Mouse (Mus musculus) midbrain, embryonic 12.5 days (tissue): ENCODE measurements around the gene Enkur. TPM values are rescaled to one million over a fixed set of nuclear protein-coding genes. Genes with fewer than 3 reads are reported as not detected.
"Not testable (repeated sequence)": the region's sequence is repeated elsewhere in the genome, so short reads cannot be mapped to it uniquely, and the experiment has no call there.

Experiments used
- ATAC-seq: fragments of 200-750 bp; cut with Nextera tagmentation; 2 replicates; pipeline ENCODE4 v1.8.0; 2017; ENCODE audit warnings: low read depth, moderate TSS enrichment, moderate library complexity; ENCODE audit not compliant: low FRiP score
- H3K27ac ChIP-seq: fragments of 300-500 bp; sonication (generic); replicated peaks from 2 replicates; pipeline ENCODE4 v1.5.1; 2016; ENCODE audit warnings: mild to moderate bottlenecking
- H3K27me3 ChIP-seq: fragments of 300-500 bp; sonication (generic); 2 replicates; pipeline ENCODE4 v1.6.1; 2016; ENCODE audit warnings: mild to moderate bottlenecking
- H3K36me3 ChIP-seq: fragments of 300-500 bp; sonication (generic); 2 replicates; pipeline ENCODE4 v1.6.1; 2016
- H3K4me1 ChIP-seq: fragments of 300-500 bp; sonication (generic); 2 replicates; pipeline ENCODE4 v1.6.1; 2016
- H3K4me2 ChIP-seq: fragments of 300-500 bp; sonication (generic); replicated peaks from 2 replicates; pipeline ENCODE4 v1.6.1; 2016; ENCODE audit warnings: mild to moderate bottlenecking, moderate library complexity
- H3K4me3 ChIP-seq: fragments of 300-500 bp; sonication (generic); 2 replicates; pipeline ENCODE4 v1.5.1; 2016; ENCODE audit warnings: mild to moderate bottlenecking
- H3K9ac ChIP-seq: fragments of 300-500 bp; sonication (generic); replicated peaks from 2 replicates; pipeline ENCODE4 v1.6.1; 2016; ENCODE audit warnings: mild to moderate bottlenecking, moderate library complexity
- H3K9me3 ChIP-seq: fragments of 300-500 bp; sonication (generic); 2 replicates; pipeline ENCODE4 v1.6.1; 2016; ENCODE audit warnings: mild to moderate bottlenecking
- WGBS: fragments of 180-500 bp; shearing (Covaris S2); methylation state at CpG from one replicate; pipeline ENCODE4 v1.1.7; 2016; 5-methylcytosine and 5-hydroxymethylcytosine counted together
- polyA plus RNA-seq: library from polyadenylated mRNA; unstranded; fragments of >200 nt; fragmentation: Nextera tagmentation; extraction: Ambion mirVana; gene quantifications from 2 replicates; pipeline ENCODE4 v1.2.1, GENCODE M21; 2016

The Enkur gene
- 1.1 and 1.2 TPM in 2 replicates for polyA plus RNA-seq

DNA sequence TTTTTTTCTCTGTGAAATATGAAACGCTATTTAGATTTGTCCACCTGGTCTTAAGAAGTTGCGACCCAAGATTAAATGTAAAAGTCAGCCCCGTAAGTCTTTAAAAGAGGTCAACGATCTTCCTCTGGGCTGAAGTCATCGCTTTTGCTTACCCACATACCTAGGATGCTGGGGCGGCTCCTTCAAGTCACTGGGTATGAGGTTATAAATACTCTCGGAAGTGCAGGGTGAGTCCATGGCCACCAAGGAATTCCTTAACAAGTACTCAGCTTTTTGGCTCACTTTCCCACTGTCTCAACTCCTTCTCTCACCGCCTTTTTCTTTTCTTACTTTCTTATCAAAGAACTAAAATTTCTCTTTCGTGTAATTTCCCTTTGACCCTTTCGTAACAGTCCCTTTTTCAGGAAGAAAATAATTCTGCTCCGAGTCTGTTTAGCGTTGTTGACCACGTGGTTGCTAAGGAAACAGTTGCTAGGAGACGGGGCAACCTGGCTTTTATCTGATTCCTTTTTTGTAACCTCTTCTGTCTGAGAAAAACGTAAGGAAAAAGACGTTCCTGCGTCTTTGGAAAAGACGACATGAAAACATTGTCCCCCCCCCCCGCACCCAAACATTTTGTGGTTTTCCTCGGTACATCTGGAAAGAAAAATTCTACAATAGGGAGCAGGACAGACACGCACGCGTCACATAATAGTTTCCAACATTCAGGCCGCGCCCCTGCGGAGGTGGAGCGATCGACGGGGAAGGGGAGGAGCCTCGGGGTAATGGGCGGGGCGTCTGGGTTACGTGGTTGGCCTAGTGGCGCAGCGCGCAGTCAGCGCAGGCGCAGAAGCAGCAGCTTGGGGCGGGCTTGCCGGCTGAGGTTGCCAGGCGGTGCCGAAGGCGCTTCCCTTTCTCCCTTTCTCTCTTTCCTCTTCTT, at the start of gene Enkur, which contains the start of gene Thnsl1:
TSS of gene Enkur (minus strand) at position 454 of the 919 bp plus-strand sequence.
TSS of gene Thnsl1 (plus strand) at position 813 of the 919 bp plus-strand sequence.
- peak; percentile 99 for ATAC-seq
- peaks cover 16% of the 10 kb centered on the region for H3K4me1 ChIP-seq
- WGBS = 3% methylated on average over 43 of the region's 43 CpGs

GRCm38 (mm10) chr2:21254308-21254707, 49.1 kb upstream of the Enkur start:
- no peak for ATAC-seq
- Histone ChIP-seq H3K36me3 (no peaks in the 10 kb centered on the region), H3K4me3 (no peak overlapping the region), H3K9ac (no peak overlapping the region), H3K9me3 (no peaks in the 10 kb centered on the region), H3K27ac (no peak overlapping the region), H3K4me1 (no peaks in the 10 kb centered on the region), H3K4me2 (no peak overlapping the region), H3K27me3 (no peaks in the 10 kb centered on the region)

More for the DNA sequence above, at the start of gene Enkur, which contains the start of gene Thnsl1:
- no peaks in the 10 kb centered on the region for H3K36me3 ChIP-seq
- H3K4me2 ChIP-seq = peak within 1 kb of the TSS; percentile 74
- H3K27me3 ChIP-seq = no peaks in the 10 kb centered on the region; the same call in 1 of the 2 replicates
- H3K9ac ChIP-seq = peak within 1 kb of the TSS; percentile 77
- H3K27ac ChIP-seq = peak within 1 kb of the TSS; percentile 71
- H3K9me3 ChIP-seq = no peaks in the 10 kb centered on the region
- H3K4me3 ChIP-seq = peak within 1 kb of the TSS; percentile 71

DNA sequence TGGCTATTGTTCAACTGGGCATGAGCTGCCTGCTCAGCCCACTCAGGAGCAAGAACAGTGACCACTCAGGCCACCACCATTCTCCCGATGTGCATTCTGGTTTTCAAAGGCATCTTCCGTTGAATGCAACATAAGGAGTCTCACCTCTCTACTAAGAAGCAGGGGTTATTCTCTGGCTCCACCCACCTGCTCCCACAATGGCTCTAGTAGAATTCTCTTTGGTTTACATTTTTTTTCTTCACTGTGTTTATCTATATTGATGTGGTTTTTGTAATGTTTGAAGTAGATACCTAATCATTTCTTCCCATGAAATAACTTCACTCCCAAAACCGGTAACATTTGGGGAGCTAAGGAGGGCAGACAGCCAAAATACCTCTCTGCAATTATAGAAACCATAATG, 48.5 kb upstream of the Enkur start:
- H3K9ac ChIP-seq = no peak overlapping the region
- no peaks in the 10 kb centered on the region for H3K36me3 ChIP-seq
- 82% methylated on average over 3 of the region's 3 CpGs for WGBS
- H3K4me3 ChIP-seq = no peak overlapping the region
- H3K27me3 ChIP-seq = no peaks in the 10 kb centered on the region
- ATAC-seq = no peak
- no peaks in the 10 kb centered on the region for H3K9me3 ChIP-seq
- H3K4me2 ChIP-seq = no peak overlapping the region
- H3K27ac ChIP-seq = no peak overlapping the region
- no peaks in the 10 kb centered on the region for H3K4me1 ChIP-seq

- Histone ChIP-seq H3K27me3 (no peaks in the 10 kb centered on the region), H3K9ac (no peak overlapping the region), H3K4me1 (no peaks in the 10 kb centered on the region), H3K9me3 (no peaks in the 10 kb centered on the region), H3K27ac (no peak overlapping the region), H3K4me3 (no peak overlapping the region), H3K4me2 (no peak overlapping the region), H3K36me3 (no peaks in the 10 kb centered on the region)
- 93% methylated on average over 2 of the region's 2 CpGs for WGBS
- 0 out of 2 replicates have a peak, but pooled peaks have one; percentile 34 for ATAC-seq
Observed at GRCm38 (mm10) chr2:21245477-21246102, 40.4 kb upstream of the Enkur start.

- Histone ChIP-seq H3K4me3 (no peak overlapping the region), H3K36me3 (no peaks in the 10 kb centered on the region), H3K27me3 (no peaks in the 10 kb centered on the region), H3K4me1 (no peaks in the 10 kb centered on the region), H3K4me2 (no peak overlapping the region), H3K27ac (no peak overlapping the region), H3K9me3 (no peaks in the 10 kb centered on the region), H3K9ac (no peak overlapping the region)
- no peak for ATAC-seq
- 89% methylated on average over 4 of the region's 4 CpGs for WGBS
Observed at GRCm38 (mm10) chr2:21244986-21245385, 39.8 kb upstream of the Enkur start.

DNA sequence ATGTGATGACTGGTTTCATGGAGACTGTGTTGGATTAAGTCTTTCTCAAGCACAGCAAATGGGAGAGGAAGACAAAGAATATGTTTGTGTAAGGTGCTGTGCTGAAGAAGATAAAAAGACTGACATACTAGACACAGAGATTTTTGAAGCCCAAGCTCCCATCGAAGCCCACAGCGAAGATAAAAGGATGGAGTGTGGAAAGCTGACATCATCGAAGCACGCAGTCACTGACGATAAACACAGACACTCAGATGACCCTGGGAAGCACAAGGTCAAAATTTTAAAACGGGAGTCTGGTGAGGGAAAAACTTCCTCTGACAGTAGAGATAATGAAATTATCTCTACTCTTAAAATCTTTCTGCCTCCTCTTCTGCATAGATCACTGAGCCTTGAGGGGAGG, 38.9 kb upstream of the Enkur start:
- not testable (repeated sequence) for H3K9ac ChIP-seq, H3K4me2 ChIP-seq, H3K4me3 ChIP-seq, H3K27me3 ChIP-seq, H3K4me1 ChIP-seq, H3K27ac ChIP-seq, H3K36me3 ChIP-seq, ATAC-seq, H3K9me3 ChIP-seq
- 73% methylated on average over 4 of the region's 6 CpGs for WGBS

DNA sequence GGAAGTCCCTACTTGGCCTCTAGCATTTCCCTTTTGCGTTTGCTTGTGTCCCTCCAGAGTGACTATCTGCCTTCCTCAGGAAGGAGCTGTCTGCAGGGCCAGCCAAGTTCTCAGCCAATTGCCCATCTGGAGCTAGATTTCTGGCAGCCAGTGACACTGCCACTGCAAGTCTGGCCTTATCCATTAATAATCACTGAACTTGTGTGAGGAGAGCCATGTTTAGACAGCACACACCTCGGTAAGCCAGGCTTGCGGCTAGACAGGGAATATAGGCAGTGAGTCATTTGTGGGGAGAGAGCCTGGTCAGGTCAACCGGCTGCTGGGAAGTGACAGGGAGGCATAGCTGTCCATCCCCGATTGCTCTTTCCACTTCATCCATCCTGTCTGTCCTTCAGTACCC, 31.7 kb upstream of the Enkur start:
- H3K27me3 ChIP-seq = no peaks in the 10 kb centered on the region
- H3K9ac ChIP-seq = no peak overlapping the region
- H3K36me3 ChIP-seq = no peaks in the 10 kb centered on the region
- H3K9me3 ChIP-seq = no peaks in the 10 kb centered on the region
- ATAC-seq = no peak
- H3K27ac ChIP-seq = no peak overlapping the region
- no peak overlapping the region for H3K4me2 ChIP-seq
- no peak overlapping the region for H3K4me3 ChIP-seq
- H3K4me1 ChIP-seq = no peaks in the 10 kb centered on the region
- WGBS = 88% methylated on average over 5 of the region's 5 CpGs

- Histone ChIP-seq H3K4me1 (no peaks in the 10 kb centered on the region), H3K9me3 (no peaks in the 10 kb centered on the region), H3K9ac (no peak overlapping the region), H3K27me3 (no peaks in the 10 kb centered on the region), H3K36me3 (no peaks in the 10 kb centered on the region), H3K4me2 (no peak overlapping the region), H3K27ac (no peak overlapping the region), H3K4me3 (no peak overlapping the region)
- no peak for ATAC-seq
- 92% methylated on average over 4 of the region's 4 CpGs for WGBS
Observed at GRCm38 (mm10) chr2:21235844-21236386, 30.8 kb upstream of the Enkur start.

GRCm38 (mm10) chr2:21234871-21235648, 29.9 kb upstream of the Enkur start:
- Histone ChIP-seq H3K4me1 (no peaks in the 10 kb centered on the region), H3K4me2 (no peak overlapping the region), H3K27ac (no peak overlapping the region), H3K9me3 (no peaks in the 10 kb centered on the region), H3K4me3 (no peak overlapping the region), H3K27me3 (no peaks in the 10 kb centered on the region), H3K36me3 (no peaks in the 10 kb centered on the region), H3K9ac (no peak overlapping the region)
- 87% methylated on average over 9 of the region's 9 CpGs for WGBS
- ATAC-seq = no peak

DNA sequence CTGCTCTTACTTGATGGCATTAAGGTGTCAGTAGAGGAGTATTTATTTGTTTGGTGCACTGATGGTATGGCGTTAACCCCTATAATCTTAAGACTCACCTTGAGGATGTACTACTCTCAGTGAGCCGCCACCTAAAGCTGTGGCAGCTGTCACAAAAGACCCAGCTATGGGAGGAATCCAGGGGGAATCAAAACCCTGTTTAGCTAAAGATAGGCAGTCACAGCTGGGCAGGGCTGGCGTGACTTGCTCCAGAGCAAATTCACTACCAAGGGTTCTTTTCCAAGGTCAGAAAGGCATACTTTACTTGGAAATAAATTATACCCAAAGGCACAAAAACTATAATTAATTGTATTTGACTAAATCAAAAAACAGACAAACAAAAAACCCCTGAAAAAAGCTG, 26.0 kb upstream of the Enkur start:
- Histone ChIP-seq H3K4me1 (no peaks in the 10 kb centered on the region), H3K27me3 (no peaks in the 10 kb centered on the region), H3K9me3 (no peaks in the 10 kb centered on the region), H3K4me2 (no peak overlapping the region), H3K9ac (no peak overlapping the region), H3K4me3 (no peak overlapping the region), H3K27ac (no peak overlapping the region), H3K36me3 (no peaks in the 10 kb centered on the region)
- WGBS = 82% methylated on average over 3 of the region's 3 CpGs
- no peak for ATAC-seq

DNA sequence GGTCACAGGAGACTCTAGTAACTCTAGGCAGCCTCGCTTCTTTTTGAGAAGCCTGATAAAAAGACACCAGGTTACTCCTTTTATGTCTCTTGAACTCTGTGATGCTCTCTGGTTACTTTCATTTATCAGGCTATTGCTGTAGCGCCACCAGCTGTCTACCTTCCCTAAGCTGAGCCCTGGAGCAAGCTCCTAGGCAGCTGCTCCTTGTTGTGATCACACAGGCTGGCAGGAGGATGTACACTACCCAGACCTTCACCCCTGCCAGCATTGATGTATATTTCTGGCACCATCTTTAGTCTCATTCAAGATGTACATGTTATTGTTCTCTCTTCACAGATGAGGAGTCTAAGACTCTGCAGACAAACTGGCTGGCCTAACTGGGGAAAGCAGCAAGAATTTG, 25.1 kb upstream of the Enkur start:
- no peak overlapping the region for H3K27ac ChIP-seq
- H3K9ac ChIP-seq = no peak overlapping the region
- H3K36me3 ChIP-seq = no peaks in the 10 kb centered on the region
- H3K4me1 ChIP-seq = no peaks in the 10 kb centered on the region
- no peak for ATAC-seq
- no peak overlapping the region for H3K4me2 ChIP-seq
- H3K9me3 ChIP-seq = no peaks in the 10 kb centered on the region
- no peaks in the 10 kb centered on the region for H3K27me3 ChIP-seq
- WGBS = 63% methylated on average over 2 of the region's 2 CpGs
- no peak overlapping the region for H3K4me3 ChIP-seq
